Mouse (Mus musculus) kidney, adult 2 months (tissue): ENCODE data around the gene Large2.

Source experiments
- CTCF ChIP-seq: fragments of 200-500 bp; conservative IDR thresholded peaks from 2 replicates; pipeline ENCODE4 v1.5.1; 2011; ENCODE audit warnings: low read depth, mild to moderate bottlenecking, control low read depth, low read length, moderate library complexity, mixed read lengths; ENCODE audit not compliant: insufficient read depth, insufficient read length
- POLR2A ChIP-seq: fragments of 200-500 bp; IDR thresholded peaks from one replicate; pipeline ENCODE4 v1.6.1; 2011; ENCODE audit warnings: low read depth, low read length, control low read depth

- no peak for TF ChIP-seq CTCF
- no peak for TF ChIP-seq POLR2A
Observed at GRCm38 (mm10) chr2:92331410-92331809, 43.3 kb downstream of the Large2 start.
